In genomic region chr16:91366567-91366966, GRCm38 (mm10) we compare ENCODE assay signal across 12 mouse cellular contexts. TPM values are rescaled to one million over a fixed set of nuclear protein-coding genes. Genes with fewer than 3 reads are reported as not detected.
DNase-seq lines count a peak whose midpoint lies in the region; ATAC-seq lines count a peak whose summit lies in the region.
"Had no signal": no experiment of that assay in that cellular context is flagged by ENCODE, and none has a peak within 500 bp of the region (broad histone marks: within the 10 kb centered on the region; RNA-seq: fewer than 3 reads in every experiment).

No protein-coding gene starts in this region.

- no peak overlapping the region for H3K4me2 ChIP-seq in heart, embryonic 15.5 days
- no peak overlapping the region for H3K4me2 ChIP-seq in liver, embryonic 12.5 days
- H3K4me2 ChIP-seq: heart, embryonic 11.5 days; neural tube, embryonic 15.5 days had no signal

- intact Hi-C loops in heart, postnatal 10 days (cut with DNase I): no loop called here

- no peak for DNase-seq in heart, postnatal 10 days
- DNase-seq in splenic B cell, adult 2 months (ENCODE audit: low read depth, low spot score): peak; percentile 72
- DNase-seq in adrenal gland, postnatal 4 days (ENCODE audit: low spot score in 2 of 2): no peak
- DNase-seq in layer of hippocampus, postnatal 25 days (ENCODE audit: extremely low spot score in 1 of 2, low spot score in 1 of 2): no peak
- DNase-seq in hindbrain, embryonic 10.5 days (ENCODE audit: low spot score): no peak

- no peak overlapping the region for H3K4me3 ChIP-seq in heart, embryonic 15.5 days
- no peak overlapping the region for H3K4me3 ChIP-seq in liver, embryonic 12.5 days
- H3K4me3 ChIP-seq in hindbrain, embryonic 10.5 days: no peak overlapping the region
- H3K4me3 ChIP-seq: neural tube, embryonic 15.5 days had no signal

- no peaks in the 10 kb centered on the region for H3K9me3 ChIP-seq in heart, embryonic 15.5 days (replicated peaks)
- H3K9me3 ChIP-seq in liver, embryonic 12.5 days (replicated peaks): no peaks in the 10 kb centered on the region
- H3K9me3 ChIP-seq in hindbrain, embryonic 10.5 days: no peaks in the 10 kb centered on the region
- H3K9me3 ChIP-seq: neural tube, embryonic 15.5 days had no signal

- H3K36me3 ChIP-seq in heart, embryonic 15.5 days: no peaks in the 10 kb centered on the region
- H3K36me3 ChIP-seq in liver, embryonic 12.5 days: no peaks in the 10 kb centered on the region
- H3K36me3 ChIP-seq in splenic B cell, adult 2 months (ENCODE audit: control insufficient read depth, insufficient read depth, low read length, poor library complexity, severe bottlenecking): no peaks in the 10 kb centered on the region
- no peaks in the 10 kb centered on the region for H3K36me3 ChIP-seq in hindbrain, embryonic 10.5 days
- H3K36me3 ChIP-seq: neural tube, embryonic 15.5 days had no signal

- peaks cover 22% of the 10 kb centered on the region for H3K4me1 ChIP-seq in heart, embryonic 15.5 days (replicated peaks)
- H3K4me1 ChIP-seq in liver, embryonic 12.5 days: peaks cover 74% of the 10 kb centered on the region
- H3K4me1 ChIP-seq in hindbrain, embryonic 10.5 days (replicated peaks): peaks cover 10% of the 10 kb centered on the region; the same call in 1 of the 2 replicates

- no peak for ATAC-seq in heart, embryonic 15.5 days (replicated peaks; ENCODE audit: insufficient number of reproducible peaks, insufficient read depth, low FRiP score, low read depth)
- ATAC-seq in CD4-positive, CD25-positive, alpha-beta regulatory T cell, adult 4 months: peak; percentile 95
- ATAC-seq in liver, embryonic 12.5 days: peak; percentile 40; the same call in 1 of the 2 replicates
- ATAC-seq: intestine, postnatal 0 days had no signal

- H3K27me3 ChIP-seq in heart, embryonic 15.5 days: no peaks in the 10 kb centered on the region
- H3K27me3 ChIP-seq in liver, embryonic 12.5 days (replicated peaks): no peaks in the 10 kb centered on the region
- no peaks in the 10 kb centered on the region for H3K27me3 ChIP-seq in splenic B cell, adult 2 months (ENCODE audit: control insufficient read depth, insufficient read depth, low read length, poor library complexity, severe bottlenecking)
- H3K27me3 ChIP-seq in hindbrain, embryonic 10.5 days (ENCODE audit: insufficient read depth, poor library complexity, severe bottlenecking): no peaks in the 10 kb centered on the region
- H3K27me3 ChIP-seq: neural tube, embryonic 15.5 days had no signal

- no peak overlapping the region for H3K9ac ChIP-seq in heart, embryonic 15.5 days
- H3K9ac ChIP-seq in liver, embryonic 12.5 days: no peak overlapping the region
- H3K9ac ChIP-seq: neural tube, embryonic 15.5 days had no signal

- H3K27ac ChIP-seq in heart, embryonic 15.5 days: peak overlapping the region; percentile 43; the same call in 1 of the 2 replicates
- peak overlapping the region; percentile 72 for H3K27ac ChIP-seq in liver, embryonic 12.5 days
- no peak overlapping the region for H3K27ac ChIP-seq in hindbrain, embryonic 10.5 days
- H3K27ac ChIP-seq: neural tube, embryonic 15.5 days had no signal

RNA-seq across cellular contexts. Expression of gene Ifnar2, which starts 6.0 kb away (rescaled TPM):
- 52.5 and 58.9 TPM in 2 replicates for polyA plus RNA-seq in heart, embryonic 15.5 days (2015; fragmentation: Nextera tagmentation; extraction: Ambion mirVana)
- total RNA-seq in heart, postnatal 10 days (2021): 10 to 100 TPM; 39.1 to 42.0 TPM
- 10 to 100 TPM; 45.8 to 48.2 TPM for polyA plus RNA-seq in CD4-positive, CD25-positive, alpha-beta regulatory T cell, adult 4 months (2017; shearing (Covaris generic))
- 63.5 and 65.7 TPM in 2 replicates for polyA plus RNA-seq in liver, embryonic 12.5 days (2016; fragmentation: Nextera tagmentation; extraction: Ambion mirVana)
- total RNA-seq in adrenal gland, postnatal 4 days (2021): 10 to 100 TPM; 68.7 to 72.6 TPM
- total RNA-seq in layer of hippocampus, postnatal 25 days (2021): 10 to 100 TPM; 23.8 TPM
- 27.8 and 29.3 TPM in 2 replicates for polyA plus RNA-seq in hindbrain, embryonic 10.5 days (2016; fragmentation: Nextera tagmentation; extraction: Ambion mirVana)

RNA-seq across cellular contexts. Expression of gene Gm21970, which starts 25.0 kb away (rescaled TPM):
- polyA plus RNA-seq in heart, embryonic 15.5 days (2015; fragmentation: Nextera tagmentation; extraction: Ambion mirVana): not detected in 2 replicates
- not detected for total RNA-seq in heart, postnatal 10 days (2021)
- not detected for polyA plus RNA-seq in CD4-positive, CD25-positive, alpha-beta regulatory T cell, adult 4 months (2017; shearing (Covaris generic))
- polyA plus RNA-seq in liver, embryonic 12.5 days (2016; fragmentation: Nextera tagmentation; extraction: Ambion mirVana): not detected in 2 replicates
- total RNA-seq in adrenal gland, postnatal 4 days (2021): under 1 TPM in 1 of 2 experiments, not detected in 1; 0.59 TPM
- total RNA-seq in layer of hippocampus, postnatal 25 days (2021): not detected
- polyA plus RNA-seq in hindbrain, embryonic 10.5 days (2016; fragmentation: Nextera tagmentation; extraction: Ambion mirVana): not detected in 2 replicates
- polyA plus RNA-seq: embryonic facial prominence, embryonic 14.5 days; heart, embryonic 11.5 days; intestine, postnatal 0 days; neural tube, embryonic 15.5 days had no signal

RNA-seq across cellular contexts. Expression of gene Il10rb, which starts 39.4 kb away (rescaled TPM):
- polyA plus RNA-seq in heart, embryonic 15.5 days (2015; fragmentation: Nextera tagmentation; extraction: Ambion mirVana): 57.9 and 58.9 TPM in 2 replicates
- 100 to 1,000 TPM in 1 of 2 experiments, 10 to 100 TPM in 1; 82.7 to 101 TPM for total RNA-seq in heart, postnatal 10 days (2021)
- polyA plus RNA-seq in CD4-positive, CD25-positive, alpha-beta regulatory T cell, adult 4 months (2017; shearing (Covaris generic)): 100 to 1,000 TPM; 131 to 143 TPM
- polyA plus RNA-seq in liver, embryonic 12.5 days (2016; fragmentation: Nextera tagmentation; extraction: Ambion mirVana): 26.0 and 27.0 TPM in 2 replicates
- total RNA-seq in adrenal gland, postnatal 4 days (2021): 100 to 1,000 TPM; 115 to 126 TPM
- 10 to 100 TPM in 1 of 2 experiments, 1 to 10 TPM in 1; 9.7 to 11.2 TPM for total RNA-seq in layer of hippocampus, postnatal 25 days (2021)
- 7.1 and 8.6 TPM in 2 replicates for polyA plus RNA-seq in hindbrain, embryonic 10.5 days (2016; fragmentation: Nextera tagmentation; extraction: Ambion mirVana)
